Mouse (Mus musculus) kidney, adult 2 months (tissue): Measurements from ENCODE around the gene Zdhhc23. TPM values are rescaled to one million over a fixed set of nuclear protein-coding genes. Genes with fewer than 3 reads are reported as not detected.

ENCODE experiments used
- DNase-seq: peaks from one replicate; pipeline ENCODE4 v3.0.0; 2021
- H3K27ac ChIP-seq: fragments of 200-500 bp; 2 replicates; pipeline ENCODE4 v1.5.1; 2012; ENCODE audit warnings: low read depth, low read length, control low read depth, inconsistent platforms; ENCODE audit not compliant: insufficient read depth
- H3K27me3 ChIP-seq: fragments of 200-500 bp; replicated peaks from 2 replicates; pipeline ENCODE4 v1.6.1; 2012; ENCODE audit warnings: mild to moderate bottlenecking, moderate library complexity, low read length, inconsistent platforms; ENCODE audit not compliant: control insufficient read depth, insufficient read depth
- H3K36me3 ChIP-seq: fragments of 200-500 bp; 2 replicates; pipeline ENCODE4 v1.6.1; 2012; ENCODE audit warnings: mild to moderate bottlenecking, moderate library complexity, low read length, inconsistent platforms; ENCODE audit not compliant: control insufficient read depth, insufficient read depth
- H3K4me1 ChIP-seq: fragments of 200-500 bp; 2 replicates; pipeline ENCODE4 v1.6.1; 2011; ENCODE audit warnings: low read length; ENCODE audit not compliant: control insufficient read depth, insufficient read depth
- H3K4me3 ChIP-seq: fragments of 200-500 bp; 2 replicates; pipeline ENCODE4 v1.5.1; 2011; ENCODE audit warnings: mild to moderate bottlenecking, low read depth, low read length, control low read depth; ENCODE audit not compliant: insufficient read depth
- CTCF ChIP-seq: fragments of 200-500 bp; conservative IDR thresholded peaks from 2 replicates; pipeline ENCODE4 v1.5.1; 2011; ENCODE audit warnings: low read depth, mild to moderate bottlenecking, control low read depth, low read length, moderate library complexity, mixed read lengths; ENCODE audit not compliant: insufficient read depth, insufficient read length
- POLR2A ChIP-seq: fragments of 200-500 bp; IDR thresholded peaks from one replicate; pipeline ENCODE4 v1.6.1; 2011; ENCODE audit warnings: low read depth, low read length, control low read depth
- WGBS: fragments of 180-500 bp; shearing (Covaris S2); methylation state at CpG from one replicate; pipeline ENCODE4 v1.1.7; 2018; 5-methylcytosine and 5-hydroxymethylcytosine counted together
- polyA plus RNA-seq: library from polyadenylated mRNA; depleted of rRNA; stranded (reverse); fragments of >200 nt; gene quantifications from 2 replicates; pipeline ENCODE4 v1.2.3, GENCODE M21; 2012

Zdhhc23 gene
- polyA plus RNA-seq, 1 experiment = 2.4 TPM

GRCm38 (mm10) chr16:43945351-43945750 is 34.2 kb downstream of the Zdhhc23 start:
- Histone ChIP-seq H3K27ac (no peak overlapping the region), H3K27me3 (no peaks in the 10 kb centered on the region), H3K4me3 (no peak overlapping the region), H3K36me3 (no peaks in the 10 kb centered on the region), H3K4me1 (no peaks in the 10 kb centered on the region)
- TF ChIP-seq CTCF (no peak), POLR2A (no peak)
- DNase-seq = no peak
- 92% methylated on average over 3 of the region's 3 CpGs for WGBS

GRCm38 (mm10) chr16:43940846-43941245 is 38.7 kb downstream of the Zdhhc23 start:
- DNase-seq = no peak
- WGBS = 95% methylated on average over 4 of the region's 4 CpGs
- TF ChIP-seq CTCF = no peak
- no peak for TF ChIP-seq POLR2A
- no peak overlapping the region for H3K27ac ChIP-seq
- no peaks in the 10 kb centered on the region for H3K4me1 ChIP-seq
- no peaks in the 10 kb centered on the region for H3K36me3 ChIP-seq
- no peaks in the 10 kb centered on the region for H3K27me3 ChIP-seq
- no peak overlapping the region for H3K4me3 ChIP-seq

- H3K27ac ChIP-seq = no peak overlapping the region
- H3K36me3 ChIP-seq = no peaks in the 10 kb centered on the region
- no peak for DNase-seq
- TF ChIP-seq POLR2A (no peak), CTCF (no peak)
- 76% methylated on average over 3 of the region's 3 CpGs for WGBS
- no peaks in the 10 kb centered on the region for H3K27me3 ChIP-seq
- H3K4me1 ChIP-seq = no peaks in the 10 kb centered on the region
- no peak overlapping the region for H3K4me3 ChIP-seq
Observed at GRCm38 (mm10) chr16:43935892-43936291, 43.7 kb downstream of the Zdhhc23 start.

- 62% methylated on average over 3 of the region's 3 CpGs for WGBS
- no peaks in the 10 kb centered on the region for H3K36me3 ChIP-seq
- H3K4me1 ChIP-seq = no peaks in the 10 kb centered on the region
- peak; percentile 8 for DNase-seq
- H3K27me3 ChIP-seq = no peaks in the 10 kb centered on the region
- no peak overlapping the region for H3K27ac ChIP-seq
- no peak overlapping the region for H3K4me3 ChIP-seq
- no peak for TF ChIP-seq POLR2A
- TF ChIP-seq CTCF = no peak
Observed at GRCm38 (mm10) chr16:43935367-43935766, 44.2 kb downstream of the Zdhhc23 start.

GRCm38 (mm10) chr16:43934856-43935255 is 44.7 kb downstream of the Zdhhc23 start:
- TF ChIP-seq POLR2A (no peak), CTCF (no peak)
- Histone ChIP-seq H3K27me3 (no peaks in the 10 kb centered on the region), H3K4me3 (no peak overlapping the region), H3K4me1 (no peaks in the 10 kb centered on the region), H3K36me3 (no peaks in the 10 kb centered on the region), H3K27ac (no peak overlapping the region)
- WGBS = 92% methylated on average over 8 of the region's 8 CpGs
- DNase-seq = no peak

- H3K27ac ChIP-seq = no peak overlapping the region
- no peaks in the 10 kb centered on the region for H3K36me3 ChIP-seq
- TF ChIP-seq CTCF = no peak
- no peak for DNase-seq
- 91% methylated on average over 6 of the region's 6 CpGs for WGBS
- H3K4me1 ChIP-seq = no peaks in the 10 kb centered on the region
- H3K27me3 ChIP-seq = no peaks in the 10 kb centered on the region
- H3K4me3 ChIP-seq = no peak overlapping the region
Observed at GRCm38 (mm10) chr16:43933041-43933440, 46.5 kb downstream of the Zdhhc23 start.

GRCm38 (mm10) chr16:43932319-43932718 is 47.3 kb downstream of the Zdhhc23 start:
- no peaks in the 10 kb centered on the region for H3K36me3 ChIP-seq
- DNase-seq = no peak
- TF ChIP-seq CTCF = no peak
- TF ChIP-seq POLR2A = no peak
- no peaks in the 10 kb centered on the region for H3K4me1 ChIP-seq
- no peaks in the 10 kb centered on the region for H3K27me3 ChIP-seq
- no peak overlapping the region for H3K27ac ChIP-seq
- H3K4me3 ChIP-seq = no peak overlapping the region
- WGBS = 85% methylated on average over 7 of the region's 7 CpGs

GRCm38 (mm10) chr16:43931502-43931901 is 48.1 kb downstream of the Zdhhc23 start:
- no peaks in the 10 kb centered on the region for H3K27me3 ChIP-seq
- WGBS = 64% methylated on average over 3 of the region's 3 CpGs
- no peaks in the 10 kb centered on the region for H3K36me3 ChIP-seq
- no peak for DNase-seq
- no peak overlapping the region for H3K27ac ChIP-seq
- H3K4me3 ChIP-seq = no peak overlapping the region
- TF ChIP-seq POLR2A = no peak
- no peak for TF ChIP-seq CTCF
- H3K4me1 ChIP-seq = no peaks in the 10 kb centered on the region
